Mouse (Mus musculus) small intestine, adult 2 months (tissue): ENCODE results near the gene Hist1h2bl. TPM values are rescaled to one million over a fixed set of nuclear protein-coding genes. Genes with fewer than 3 reads are reported as not detected.
"Not testable (repeated sequence)": the region's sequence is repeated elsewhere in the genome, so short reads cannot be mapped to it uniquely, and the experiment has no call there.

ENCODE experiments used
- H3K27ac ChIP-seq: fragments of 200-500 bp; 2 replicates; pipeline ENCODE4 v1.5.1; 2012; ENCODE audit warnings: low read depth, low read length, control low read depth, inconsistent platforms; ENCODE audit not compliant: insufficient read depth
- H3K27me3 ChIP-seq: fragments of 200-500 bp; 2 replicates; pipeline ENCODE4 v1.6.1; 2012; ENCODE audit warnings: mild to moderate bottlenecking, moderate library complexity, low read length, inconsistent platforms; ENCODE audit not compliant: control insufficient read depth, insufficient read depth
- H3K36me3 ChIP-seq: fragments of 200-500 bp; 2 replicates; pipeline ENCODE4 v1.6.1; 2012; ENCODE audit warnings: mild to moderate bottlenecking, low read length, control low read depth, inconsistent platforms; ENCODE audit not compliant: control insufficient read depth, insufficient read depth
- H3K4me1 ChIP-seq: fragments of 200-500 bp; 2 replicates; pipeline ENCODE4 v1.6.1; 2012; ENCODE audit warnings: low read length, inconsistent platforms, mixed read lengths; ENCODE audit not compliant: control insufficient read depth, insufficient read depth, insufficient read length
- H3K4me3 ChIP-seq: fragments of 200-500 bp; 2 replicates; pipeline ENCODE4 v1.5.1; 2012; ENCODE audit warnings: low read depth, mild to moderate bottlenecking, control low read depth, inconsistent platforms, low read length, moderate library complexity
- CTCF ChIP-seq: fragments of 200-500 bp; IDR thresholded peaks from 2 replicates; pipeline ENCODE4 v1.5.1; 2012; ENCODE audit warnings: low read depth, mild to moderate bottlenecking, control low read depth, inconsistent platforms, low read length, moderate library complexity, mixed read lengths; ENCODE audit not compliant: insufficient replicate concordance, insufficient read length; ENCODE audit errors: extremely low read depth
- POLR2A ChIP-seq: fragments of 200-500 bp; IDR thresholded peaks from 2 replicates; pipeline ENCODE4 v1.6.1; 2012; ENCODE audit warnings: low read depth, mild to moderate bottlenecking, control low read depth, inconsistent platforms, low read length, moderate library complexity
- WGBS: fragments of 180-500 bp; shearing (Covaris S2); methylation state at CpG from one replicate; pipeline ENCODE4 v1.1.7; 2018; 5-methylcytosine and 5-hydroxymethylcytosine counted together
- polyA plus RNA-seq: library from polyadenylated mRNA; depleted of rRNA; stranded (reverse); fragments of >200 nt; gene quantifications from 2 replicates; pipeline ENCODE4 v1.2.3, GENCODE M21; 2012

Hist1h2bl gene
- polyA plus RNA-seq, 1 experiment = 15.7 TPM

DNA sequence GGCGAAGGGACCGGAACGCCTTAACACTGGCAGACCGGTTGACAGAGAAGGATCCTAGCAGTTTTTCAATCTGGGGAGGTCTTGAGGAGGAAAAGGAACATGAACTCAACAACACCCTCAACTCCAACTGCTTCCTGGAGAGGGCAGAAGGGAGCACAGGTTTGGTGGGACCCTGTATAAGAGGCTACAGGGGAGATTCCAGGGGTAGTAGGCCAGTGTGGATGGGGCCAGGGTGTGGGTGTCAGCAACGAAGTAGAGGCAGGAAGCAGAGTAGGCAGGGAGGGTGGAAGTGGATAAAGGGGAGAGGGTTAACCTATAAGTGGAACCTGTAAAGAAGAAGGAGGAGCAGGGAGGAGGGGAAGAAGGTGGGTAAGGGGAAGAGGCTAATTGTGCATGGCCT is 17.5 kb upstream of the Hist1h2bl start:
- TF ChIP-seq CTCF = no peak; the same call in 1 of the 2 replicates
- TF ChIP-seq POLR2A = no peak
- 89% methylated on average over 5 of the region's 5 CpGs for WGBS
- Histone ChIP-seq H3K36me3 (no peaks in the 10 kb centered on the region), H3K4me1 (no peaks in the 10 kb centered on the region; the same call in 1 of the 2 replicates), H3K27ac (no peak overlapping the region), H3K27me3 (no peaks in the 10 kb centered on the region), H3K4me3 (no peak overlapping the region)

DNA sequence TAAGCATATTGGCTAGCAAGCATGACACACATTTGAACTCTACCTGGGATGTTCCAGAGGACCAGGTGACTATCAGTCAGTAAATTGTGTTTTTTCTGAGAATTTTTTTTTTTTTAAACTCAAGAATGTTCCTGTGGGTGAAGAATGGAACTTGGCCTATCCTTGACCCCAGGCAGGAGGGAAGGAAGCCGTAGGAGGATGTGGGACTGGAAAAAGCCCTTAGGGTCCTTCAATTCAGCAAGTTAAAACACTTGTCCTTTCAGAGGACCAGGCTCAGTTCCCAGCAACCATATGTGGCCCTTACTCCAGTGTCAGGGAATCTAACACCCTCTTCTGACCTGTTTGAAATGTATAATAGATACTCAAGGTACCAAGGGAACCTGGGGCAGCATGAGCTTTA is 13.6 kb upstream of the Hist1h2bl start:
- no peak overlapping the region for H3K27ac ChIP-seq
- TF ChIP-seq CTCF = no peak
- TF ChIP-seq POLR2A = no peak
- 62% methylated on average over 1 of the region's 1 CpGs for WGBS
- H3K27me3 ChIP-seq = no peaks in the 10 kb centered on the region
- no peak overlapping the region for H3K4me3 ChIP-seq
- H3K36me3 ChIP-seq = no peaks in the 10 kb centered on the region
- H3K4me1 ChIP-seq = no peaks in the 10 kb centered on the region; the same call in 1 of the 2 replicates

- Histone ChIP-seq H3K4me3 (no peak overlapping the region), H3K4me1 (no peaks in the 10 kb centered on the region), H3K27me3 (no peaks in the 10 kb centered on the region), H3K27ac (no peak overlapping the region), H3K36me3 (no peaks in the 10 kb centered on the region)
- TF ChIP-seq POLR2A = no peak
- no peak for TF ChIP-seq CTCF
- 49% methylated on average over 11 of the region's 11 CpGs for whole genome bisulfite sequencing
Measured at GRCm38 (mm10) chr13:21727948-21728572, 12.1 kb upstream of the Hist1h2bl start.

GRCm38 (mm10) chr13:21722993-21723836 is 7.3 kb upstream of the Hist1h2bl start:
- Histone ChIP-seq H3K27ac (no peak overlapping the region), H3K4me1 (0 out of 2 replicates have a peak, but pooled peaks cover 5% of the 10 kb centered on the region), H3K27me3 (no peaks in the 10 kb centered on the region), H3K36me3 (no peaks in the 10 kb centered on the region), H3K4me3 (no peak overlapping the region)
- WGBS = 41% methylated on average over 5 of the region's 5 CpGs
- TF ChIP-seq POLR2A = no peak
- TF ChIP-seq CTCF = no peak

DNA sequence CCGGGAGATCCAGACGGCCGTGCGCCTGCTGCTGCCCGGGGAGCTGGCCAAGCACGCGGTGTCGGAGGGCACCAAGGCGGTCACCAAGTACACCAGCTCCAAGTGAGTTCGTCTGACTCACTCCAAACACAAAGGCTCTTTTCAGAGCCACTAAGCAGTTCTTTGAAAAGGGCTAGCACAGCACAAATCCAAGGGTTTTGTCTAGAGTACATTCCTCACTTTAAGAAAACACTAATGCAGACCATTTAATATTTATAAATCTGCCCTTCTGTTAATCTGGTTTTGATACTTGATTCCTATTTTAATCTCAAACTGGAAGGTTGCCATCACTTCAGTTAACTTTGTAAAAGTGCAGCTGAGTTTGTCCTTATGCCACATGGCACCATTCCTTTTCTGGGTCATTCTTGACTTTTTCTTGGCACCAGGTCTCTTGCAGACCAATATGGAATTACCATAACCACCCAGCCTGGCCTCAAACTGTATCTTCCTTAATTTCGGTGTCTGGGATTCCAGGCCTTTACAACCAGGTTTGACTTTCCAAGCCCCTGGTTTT is 6.5 kb upstream of the Hist1h2bl start:
- Histone ChIP-seq H3K36me3 (no peaks in the 10 kb centered on the region), H3K4me1 (peaks cover 5% of the 10 kb centered on the region; the same call in 1 of the 2 replicates), H3K4me3 (peak overlapping the region; percentile 69), H3K27me3 (no peaks in the 10 kb centered on the region), H3K27ac (peak overlapping the region; percentile 75; the same call in 1 of the 2 replicates)
- WGBS = 5% methylated on average over 11 of the region's 11 CpGs
- no peak for TF ChIP-seq POLR2A
- no peak for TF ChIP-seq CTCF

DNA sequence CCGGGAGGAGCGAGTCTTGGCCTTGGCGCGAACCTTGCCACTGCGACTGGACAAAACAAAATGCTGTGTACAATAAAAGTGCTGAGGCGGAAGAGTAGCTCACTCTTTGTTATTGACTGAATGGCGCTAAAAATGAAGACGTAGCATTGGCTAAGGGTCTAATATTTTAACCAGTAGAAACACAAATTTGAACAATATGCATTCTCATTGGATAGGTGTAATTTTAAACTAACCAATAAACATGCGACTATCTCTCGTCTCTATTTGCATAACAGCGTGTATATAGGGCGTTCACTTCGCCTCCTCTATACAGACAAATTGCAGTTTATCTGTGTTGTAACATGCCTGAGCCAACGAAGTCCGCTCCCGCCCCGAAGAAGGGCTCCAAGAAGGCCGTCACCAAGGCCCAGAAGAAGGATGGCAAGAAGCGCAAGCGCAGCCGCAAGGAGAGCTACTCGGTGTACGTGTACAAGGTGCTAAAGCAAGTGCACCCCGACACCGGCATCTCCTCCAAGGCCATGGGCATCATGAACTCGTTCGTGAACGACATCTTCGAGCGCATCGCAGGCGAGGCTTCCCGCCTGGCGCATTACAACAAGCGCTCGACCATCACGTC is 5.9 kb upstream of the Hist1h2bl start, which contains the start of gene Hist1h2bm:
TSS of gene Hist1h2bm (plus strand) at position 288 of the 616 bp plus-strand sequence.
- not testable (repeated sequence) for H3K27me3 ChIP-seq, H3K4me1 ChIP-seq, H3K36me3 ChIP-seq
- peak within 1 kb of the TSS; percentile 75 for H3K27ac ChIP-seq
- H3K4me3 ChIP-seq = peak within 1 kb of the TSS; percentile 72
- WGBS = under 1% methylated on average over 37 of the region's 37 CpGs

DNA sequence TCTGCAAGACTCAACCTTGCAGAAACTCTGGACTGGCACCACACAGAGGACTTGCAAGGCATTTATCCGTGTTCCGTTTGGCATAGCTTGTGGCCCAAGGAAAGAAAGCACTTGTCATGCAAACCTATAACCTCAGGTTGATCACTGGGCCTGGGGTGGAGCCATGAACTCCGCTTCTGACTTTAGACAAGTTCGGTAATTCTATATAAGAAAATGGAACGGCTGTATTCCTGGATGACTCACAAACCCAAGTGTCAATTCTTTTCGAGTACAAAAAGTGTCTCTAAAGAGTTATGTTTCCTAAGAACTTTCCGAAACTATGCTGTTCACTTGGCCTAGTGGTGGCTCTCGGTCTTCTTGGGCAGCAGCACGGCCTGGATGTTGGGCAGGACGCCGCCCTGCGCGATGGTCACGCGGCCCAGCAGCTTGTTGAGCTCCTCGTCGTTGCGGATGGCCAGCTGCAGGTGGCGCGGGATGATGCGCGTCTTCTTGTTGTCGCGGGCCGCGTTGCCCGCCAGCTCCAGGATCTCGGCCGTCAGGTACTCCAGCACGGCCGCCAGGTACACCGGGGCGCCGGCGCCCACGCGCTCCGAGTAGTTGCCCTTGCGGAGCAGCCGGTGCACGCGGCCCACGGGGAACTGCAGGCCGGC is 5.3 kb upstream of the Hist1h2bl start:
- H3K4me1 ChIP-seq, H3K27me3 ChIP-seq, H3K36me3 ChIP-seq: not testable (repeated sequence)
- 1% methylated on average over 22 of the region's 44 CpGs for WGBS
- Histone ChIP-seq H3K27ac (peak overlapping the region; percentile 1), H3K4me3 (peak overlapping the region; percentile 72)
